Mouse (Mus musculus) cerebellum, postnatal 10 days (tissue): ENCODE data around the gene Plpp3.

ENCODE experiments used
- DNase-seq, 2 experiments: peaks; one replicate each; pipeline ENCODE4 v3.0.0; 2021; ENCODE audit warnings: mixed read lengths in 2 of 2

Gene Plpp3

DNA sequence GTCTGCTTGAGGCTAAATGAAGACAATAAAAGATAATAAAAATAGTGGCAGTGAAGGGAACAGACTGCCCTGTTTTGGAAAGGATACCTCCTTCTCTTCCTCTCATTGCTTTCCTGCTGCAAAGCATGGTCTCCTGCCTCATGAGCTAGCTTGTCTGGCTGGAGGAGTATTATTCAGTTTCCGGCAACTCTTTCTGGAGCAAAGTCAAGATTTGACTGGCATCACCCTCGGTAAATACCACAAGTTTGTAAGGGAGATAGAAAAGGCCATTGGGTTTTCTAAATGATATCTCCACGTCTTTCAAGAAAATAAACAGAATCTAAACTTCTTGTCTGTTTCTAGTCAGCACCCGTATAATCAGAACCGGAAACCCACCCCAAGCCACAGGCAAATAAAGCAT is 34.4 kb downstream of the Plpp3 start:
- no peak for DNase-seq

DNA sequence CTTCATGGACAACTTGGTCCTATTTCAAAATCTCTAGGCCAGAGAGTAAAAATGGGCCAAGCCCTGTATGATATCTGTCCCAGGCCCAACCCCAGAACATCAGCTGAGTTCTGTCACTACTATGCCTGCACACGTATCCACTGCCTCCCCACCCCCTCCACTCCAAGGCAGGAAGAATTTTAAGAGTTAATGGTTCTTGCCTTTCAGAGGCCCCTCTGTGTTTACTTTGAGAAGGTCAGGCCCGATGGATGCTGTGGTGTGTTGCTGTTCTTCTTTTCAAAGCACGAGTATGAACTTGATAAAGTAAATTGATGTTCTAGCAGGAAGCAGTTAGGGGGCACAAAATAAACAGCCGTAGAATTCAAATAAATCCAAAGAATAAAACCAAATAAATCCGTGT is 35.5 kb downstream of the Plpp3 start:
- no peak for DNase-seq

DNA sequence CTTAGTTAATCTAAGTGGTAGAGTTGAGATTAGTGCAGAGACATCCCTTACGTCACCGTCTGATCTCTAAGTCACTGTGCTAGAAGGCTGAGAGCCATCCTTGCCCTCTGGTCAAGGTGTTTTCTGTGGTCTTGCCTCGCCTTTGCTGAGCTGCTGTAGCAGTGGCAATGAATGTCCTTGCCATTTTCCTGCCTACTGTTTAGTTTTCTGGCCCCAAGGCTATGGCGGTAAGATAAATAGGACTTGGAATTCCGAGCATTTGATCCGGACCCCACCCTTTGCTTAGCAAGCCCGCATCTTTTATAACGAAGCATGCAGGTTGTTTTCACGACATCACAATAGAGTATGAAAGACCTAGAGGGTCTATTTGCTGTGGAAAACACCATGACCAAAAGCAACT is 38.1 kb downstream of the Plpp3 start:
- no peak for DNase-seq

DNA sequence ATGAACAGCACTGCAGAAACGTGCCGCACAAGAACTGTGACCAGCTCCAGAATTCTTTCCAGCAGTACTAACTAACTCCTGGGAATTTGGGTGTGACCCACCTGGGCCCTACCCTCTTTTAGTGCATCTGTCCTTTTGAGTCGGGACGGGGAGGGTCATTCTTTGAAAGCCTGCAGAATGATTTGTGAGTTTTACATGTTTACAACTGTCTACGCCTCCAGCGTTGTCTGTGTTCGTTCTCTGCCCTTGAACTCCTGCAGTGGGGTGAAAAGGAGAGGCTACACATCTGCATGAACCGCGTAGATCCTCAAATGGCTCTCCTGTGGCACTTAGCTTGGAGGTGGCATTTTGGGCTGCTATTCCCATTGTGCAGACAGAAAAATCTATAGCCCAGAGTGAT is 39.0 kb downstream of the Plpp3 start:
- DNase-seq: no peak

DNA sequence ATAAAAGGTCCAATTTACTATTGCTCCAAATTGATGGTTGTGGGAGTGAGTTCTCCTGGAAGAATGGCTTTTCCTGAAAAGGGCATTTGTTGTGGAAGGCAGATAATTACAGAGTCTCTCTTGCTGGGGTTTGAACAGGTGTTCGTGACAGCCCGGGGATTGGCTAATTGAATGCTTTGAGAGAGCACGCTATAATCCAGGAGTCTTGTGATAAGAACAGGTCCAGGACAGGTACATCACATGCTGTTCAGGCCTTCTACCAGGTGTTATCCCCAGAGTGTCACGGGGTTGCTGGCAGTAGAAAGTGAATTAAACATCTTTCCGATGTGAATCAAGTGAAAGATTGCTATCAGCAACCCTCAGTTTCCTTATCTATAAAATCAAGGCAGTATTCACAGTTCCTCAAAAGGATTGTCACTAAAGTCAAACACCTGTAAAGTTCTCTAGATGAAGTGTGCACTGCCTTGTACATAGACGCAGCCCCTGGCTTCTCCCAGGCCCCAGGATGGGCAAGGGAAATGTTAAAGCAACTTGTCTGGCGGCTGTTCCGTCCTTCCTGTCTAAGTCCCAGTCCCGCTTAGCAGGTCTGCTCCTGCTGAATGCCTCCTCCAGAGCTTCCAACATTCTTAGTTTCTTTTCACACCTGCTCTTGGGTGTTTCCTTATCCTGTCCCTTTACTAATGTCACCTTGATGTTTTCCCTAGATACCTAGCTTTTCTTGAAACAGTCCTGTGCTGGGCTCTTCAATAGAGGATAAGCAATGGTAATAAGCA is 40.0 kb downstream of the Plpp3 start:
- no peak for DNase-seq

DNA sequence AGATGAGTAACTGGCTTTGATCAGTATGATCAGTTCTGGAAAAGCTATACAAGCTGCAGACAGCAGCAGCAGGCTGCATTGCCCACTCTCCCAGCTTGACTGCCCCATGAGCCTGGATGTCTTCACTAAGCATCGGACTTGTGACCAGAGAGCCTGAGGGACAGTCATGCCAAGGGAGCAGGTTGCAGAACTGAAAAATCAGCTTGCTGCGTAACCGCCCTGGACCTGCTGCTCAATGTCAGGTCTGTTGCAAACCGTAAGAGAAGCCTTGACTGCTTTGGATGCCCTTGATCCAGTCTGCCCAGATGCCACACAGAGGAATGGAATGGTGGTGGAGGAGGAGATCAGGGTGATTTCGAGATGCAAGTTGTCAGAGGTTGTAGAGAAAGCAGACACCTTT is 41.5 kb downstream of the Plpp3 start:
- DNase-seq: peak; percentile 61 to 63

DNA sequence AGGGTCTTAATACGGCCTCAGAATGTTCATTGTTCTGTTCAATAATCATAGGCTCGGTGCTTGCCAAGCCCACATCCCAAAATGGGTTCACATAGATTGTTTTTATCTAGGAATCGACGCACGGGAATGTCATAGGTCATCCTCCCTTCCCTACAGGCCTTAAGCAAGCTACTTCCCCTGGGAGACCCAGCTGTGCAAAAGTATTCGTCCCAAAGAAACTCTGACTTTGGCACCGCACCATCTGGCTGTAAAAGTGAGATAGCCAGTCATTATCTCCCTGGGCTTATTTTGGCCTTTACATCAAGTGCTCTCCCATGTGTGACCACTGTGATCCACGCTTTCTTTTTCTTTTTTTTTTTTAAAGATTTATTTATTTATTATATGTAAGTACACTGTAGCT is 42.2 kb downstream of the Plpp3 start:
- no peak for DNase-seq

DNA sequence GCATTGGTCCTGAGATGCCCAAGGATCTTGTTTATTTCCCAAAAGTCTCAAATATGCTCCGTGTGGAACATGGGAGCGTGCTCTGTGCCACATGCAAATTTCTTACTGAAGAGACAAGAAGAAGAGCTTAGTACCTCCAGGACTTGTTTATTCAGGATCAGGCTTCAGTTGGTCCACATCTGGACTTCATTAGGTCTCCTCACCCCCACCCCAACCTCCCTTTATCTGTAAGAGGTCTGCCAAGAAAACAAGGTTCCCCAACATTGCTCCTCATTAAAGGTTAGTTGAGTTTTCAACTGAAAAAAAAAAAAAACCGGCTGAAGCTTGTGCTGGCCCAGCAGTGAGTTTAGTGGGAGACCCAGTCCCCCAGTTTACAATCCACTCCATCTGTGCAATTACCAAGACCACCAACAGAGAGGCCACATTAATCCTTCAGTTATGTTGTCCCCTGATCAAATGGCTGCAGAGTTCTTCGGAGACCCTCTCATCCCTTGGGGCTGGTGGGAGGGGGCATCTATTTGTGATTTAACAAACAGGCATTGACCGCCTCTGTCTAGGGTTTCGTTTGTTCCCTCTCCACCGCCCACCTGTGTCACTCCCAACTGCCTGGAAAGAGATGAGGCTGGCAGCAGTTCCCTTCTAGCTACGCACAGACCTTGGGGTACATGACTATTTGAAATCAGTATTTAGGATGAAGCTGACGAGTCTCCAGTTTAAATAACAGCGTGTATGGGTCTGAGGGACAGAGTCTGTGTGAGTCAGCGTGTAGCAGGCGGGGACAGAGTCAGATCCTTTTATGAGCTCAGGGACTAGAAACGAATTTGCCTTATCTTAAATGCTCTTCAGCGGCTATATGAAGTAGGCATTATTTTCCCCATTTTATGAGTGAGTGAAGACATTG is 43.7 kb downstream of the Plpp3 start:
- DNase-seq: no peak

DNA sequence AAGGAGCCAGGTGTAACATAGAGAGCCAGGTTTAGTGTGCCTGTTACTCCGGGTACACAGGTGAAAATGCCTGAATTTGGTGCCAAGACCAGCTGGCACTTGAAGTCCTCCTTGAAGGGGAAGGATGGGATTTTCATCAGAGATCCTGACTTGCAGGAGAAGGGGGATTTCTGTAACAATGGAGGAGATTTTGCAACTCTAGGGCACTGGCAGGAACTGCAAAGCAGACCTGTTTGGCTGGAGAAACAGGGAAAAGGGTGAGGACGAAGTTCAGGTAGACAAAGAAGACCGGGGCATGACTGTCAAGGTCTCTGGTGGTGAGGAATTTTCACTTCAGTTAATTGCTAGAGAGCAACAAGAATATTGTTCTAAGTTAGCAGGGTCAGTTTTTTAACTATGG is 45.3 kb downstream of the Plpp3 start:
- no peak for DNase-seq

DNA sequence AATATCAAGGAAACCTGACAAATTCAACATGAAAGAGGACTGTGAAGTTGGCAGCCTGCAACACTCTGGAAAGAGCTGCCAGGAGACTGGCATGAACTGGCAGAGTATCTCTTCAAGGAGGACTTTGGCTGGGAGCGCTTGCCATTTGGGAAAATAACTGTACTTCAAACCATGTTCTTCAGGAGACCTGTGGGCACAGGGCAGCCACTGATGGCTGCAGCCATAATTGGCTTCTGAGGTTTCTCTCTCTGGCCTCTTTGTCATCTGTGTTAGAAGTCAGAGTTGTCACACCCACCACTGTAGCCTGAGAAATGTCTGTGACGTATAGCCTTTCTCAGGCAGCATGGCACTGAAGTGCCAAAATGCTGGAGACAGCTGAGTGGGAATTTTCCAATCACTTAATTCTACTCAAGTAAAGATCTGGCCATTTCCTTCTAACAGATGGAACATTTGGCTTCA is 46.2 kb downstream of the Plpp3 start:
- peak; percentile 87 to 89 for DNase-seq

DNA sequence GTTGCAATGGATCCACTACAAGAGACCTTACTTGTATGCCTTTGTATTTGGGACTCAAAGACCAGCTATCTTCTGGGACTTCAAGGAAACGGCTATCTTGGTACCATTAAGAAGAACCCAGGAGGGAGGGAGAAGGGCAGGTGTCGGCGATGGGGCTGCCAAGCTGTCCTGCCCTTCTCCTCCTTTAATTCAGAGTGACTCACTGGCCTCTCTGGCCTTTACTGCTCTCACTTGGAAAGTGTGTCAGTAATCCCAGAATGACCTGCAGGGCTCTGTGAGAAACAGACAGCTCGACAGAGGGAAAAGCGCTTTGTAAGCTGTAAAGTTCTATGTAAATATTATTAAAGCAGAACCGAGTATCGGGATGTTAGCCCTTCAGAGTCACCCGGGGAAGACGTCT is 46.9 kb downstream of the Plpp3 start:
- no peak for DNase-seq

DNA sequence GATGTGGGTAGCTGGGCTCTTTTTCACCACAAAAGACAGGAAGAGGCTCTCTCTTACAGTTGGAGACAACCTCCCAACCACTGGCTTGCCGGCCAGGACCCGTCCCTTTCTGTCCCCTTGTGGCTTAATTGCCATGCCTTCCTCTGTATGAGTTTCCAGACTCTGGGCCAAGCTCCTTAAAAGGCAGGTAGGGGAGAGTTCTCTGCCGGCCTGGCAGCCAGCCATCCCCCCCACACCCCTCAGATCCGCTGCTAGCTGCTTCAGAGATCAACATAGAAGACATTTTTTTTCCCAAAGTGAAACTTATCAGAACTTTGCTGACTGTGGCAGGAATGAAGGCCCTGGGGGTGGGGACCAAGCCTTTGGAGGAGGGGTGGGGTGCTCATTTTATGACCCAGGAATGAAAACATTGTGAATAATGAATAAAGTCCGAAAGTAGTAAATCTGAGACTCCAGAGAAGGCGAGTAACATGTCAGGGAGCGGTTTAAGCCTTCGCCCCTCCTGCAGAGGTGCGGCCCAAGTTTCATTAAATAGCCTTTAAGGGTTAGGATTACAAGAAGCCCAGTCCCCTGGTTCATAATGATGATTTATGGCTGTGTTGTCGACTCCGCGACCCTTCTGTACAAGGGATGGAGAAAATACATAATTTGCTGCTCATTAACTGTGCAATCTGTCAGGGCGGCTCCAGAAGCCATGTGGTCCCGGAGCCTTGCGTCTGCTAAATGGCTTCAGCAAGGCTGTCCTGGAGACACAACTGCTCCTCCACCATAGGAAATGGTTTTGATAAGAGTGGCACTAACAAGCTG is 48.1 kb downstream of the Plpp3 start:
- DNase-seq: peak; percentile 27 to 34

DNA sequence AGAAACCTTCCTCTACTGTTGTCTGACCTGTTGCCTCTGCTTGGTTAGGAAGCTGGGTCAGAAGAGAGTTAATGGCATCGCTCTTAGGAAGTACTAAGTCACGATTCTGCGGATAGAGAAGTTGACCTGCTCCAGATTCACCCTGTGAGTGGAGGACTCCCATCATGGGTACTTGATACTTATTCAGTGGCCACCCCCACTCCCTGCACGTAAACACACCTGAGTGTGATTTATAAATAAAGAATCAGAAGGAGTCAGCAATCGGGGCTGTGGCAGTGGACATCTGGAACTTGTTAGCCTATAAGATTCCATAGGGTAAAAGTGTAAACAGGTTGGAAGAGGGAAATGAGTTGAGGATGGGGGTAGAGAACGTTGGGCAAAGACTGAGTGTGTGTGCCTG is 49.0 kb downstream of the Plpp3 start:
- DNase-seq: no peak

DNA sequence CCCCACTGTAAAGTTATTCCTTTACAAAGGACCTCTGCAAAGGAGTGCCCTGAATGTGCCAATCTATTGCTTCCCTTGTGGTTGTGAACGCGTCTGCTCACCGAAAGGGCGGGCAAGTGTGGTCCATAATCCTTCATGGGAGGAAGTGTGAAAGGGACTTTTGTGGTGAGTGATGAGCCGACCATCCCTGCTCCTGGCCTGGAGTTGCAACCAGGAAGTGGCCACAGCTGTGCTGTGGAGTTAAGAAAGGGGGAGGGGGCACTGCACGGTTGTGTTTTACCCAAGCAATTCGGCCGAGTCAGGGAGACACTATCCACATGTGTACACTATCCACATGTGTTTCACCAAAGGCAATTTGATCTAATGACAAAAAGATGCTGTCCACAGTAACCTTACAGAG is 49.8 kb downstream of the Plpp3 start:
- no peak for DNase-seq

DNA sequence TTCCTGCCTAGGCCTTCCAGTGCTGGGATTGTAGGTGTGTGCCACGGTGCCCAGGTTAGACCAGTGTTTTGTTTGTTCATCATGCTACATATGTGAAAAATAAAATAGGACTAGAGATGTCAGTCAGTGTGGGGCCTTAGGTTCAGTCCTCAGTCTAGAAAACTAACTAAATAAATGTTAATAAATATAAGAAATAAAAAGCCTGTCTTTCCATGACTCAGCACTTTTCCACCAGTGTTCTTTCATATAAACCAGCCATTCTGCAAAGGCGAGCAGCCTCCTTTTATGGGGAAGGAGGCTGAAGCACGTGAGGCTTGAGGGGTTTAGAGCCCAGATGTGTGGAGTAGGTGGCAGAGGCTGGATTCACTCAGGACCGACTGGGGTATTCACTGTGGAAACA is 50.5 kb downstream of the Plpp3 start:
- no peak for DNase-seq

DNA sequence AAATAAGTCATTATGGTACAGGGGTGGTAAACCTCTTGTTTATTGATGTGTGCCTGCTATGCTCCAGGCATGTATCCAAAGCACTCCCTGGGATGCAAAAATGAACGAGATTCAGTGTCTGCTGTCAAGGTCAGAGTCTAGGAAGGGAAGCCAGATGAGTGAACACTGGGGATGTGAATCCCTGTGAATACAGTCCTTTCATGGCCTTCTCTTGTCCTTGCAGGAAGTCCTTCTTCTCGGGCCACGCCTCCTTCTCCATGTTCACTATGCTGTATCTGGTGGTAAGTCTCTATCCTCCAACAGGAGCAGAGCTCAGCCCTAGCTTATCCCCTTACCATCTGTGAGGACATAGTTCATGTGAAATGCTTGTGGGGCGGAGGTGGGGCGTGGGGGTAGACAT is 51.8 kb downstream of the Plpp3 start:
- no peak for DNase-seq

DNA sequence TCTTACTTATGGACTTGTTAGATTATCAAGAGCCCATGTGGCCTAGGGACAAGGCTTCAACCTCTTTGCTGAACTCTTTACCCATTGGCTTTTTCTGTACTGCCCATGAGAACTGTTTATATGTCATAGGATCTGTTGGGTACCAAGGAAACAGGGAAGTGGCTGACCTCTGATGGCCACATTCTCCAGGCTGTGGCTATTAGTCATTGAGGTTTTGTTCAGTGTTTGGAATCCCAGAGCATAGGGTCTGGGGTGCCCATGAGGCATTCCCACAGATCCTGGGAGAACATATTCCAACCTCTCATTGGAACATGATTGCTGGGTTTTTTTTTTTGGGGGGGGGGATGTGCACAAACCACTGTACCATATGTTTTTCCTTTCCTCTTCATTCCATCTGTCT is 56.2 kb downstream of the Plpp3 start:
- no peak for DNase-seq

DNA sequence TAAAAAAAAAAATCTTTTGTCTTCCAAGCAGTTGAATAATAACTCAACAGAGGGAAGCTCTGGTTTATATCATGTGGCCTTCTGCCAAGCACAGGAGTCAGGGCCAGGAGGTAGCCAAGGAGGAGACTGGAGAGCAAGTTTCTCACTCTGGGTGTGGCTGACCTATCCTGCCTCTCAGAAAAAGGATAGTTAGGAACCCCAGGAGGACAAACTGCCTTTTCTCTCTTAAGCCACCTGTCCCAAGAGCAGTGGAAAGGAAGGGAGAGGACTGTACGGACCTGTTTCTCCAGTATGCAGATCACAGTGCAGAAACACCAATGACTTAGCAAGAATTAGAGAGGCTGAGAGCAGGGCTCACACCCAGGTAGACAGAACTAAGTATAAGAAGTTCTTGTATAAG is 57.3 kb downstream of the Plpp3 start:
- peak in 1 of 2 experiments; percentile 28 for DNase-seq

DNA sequence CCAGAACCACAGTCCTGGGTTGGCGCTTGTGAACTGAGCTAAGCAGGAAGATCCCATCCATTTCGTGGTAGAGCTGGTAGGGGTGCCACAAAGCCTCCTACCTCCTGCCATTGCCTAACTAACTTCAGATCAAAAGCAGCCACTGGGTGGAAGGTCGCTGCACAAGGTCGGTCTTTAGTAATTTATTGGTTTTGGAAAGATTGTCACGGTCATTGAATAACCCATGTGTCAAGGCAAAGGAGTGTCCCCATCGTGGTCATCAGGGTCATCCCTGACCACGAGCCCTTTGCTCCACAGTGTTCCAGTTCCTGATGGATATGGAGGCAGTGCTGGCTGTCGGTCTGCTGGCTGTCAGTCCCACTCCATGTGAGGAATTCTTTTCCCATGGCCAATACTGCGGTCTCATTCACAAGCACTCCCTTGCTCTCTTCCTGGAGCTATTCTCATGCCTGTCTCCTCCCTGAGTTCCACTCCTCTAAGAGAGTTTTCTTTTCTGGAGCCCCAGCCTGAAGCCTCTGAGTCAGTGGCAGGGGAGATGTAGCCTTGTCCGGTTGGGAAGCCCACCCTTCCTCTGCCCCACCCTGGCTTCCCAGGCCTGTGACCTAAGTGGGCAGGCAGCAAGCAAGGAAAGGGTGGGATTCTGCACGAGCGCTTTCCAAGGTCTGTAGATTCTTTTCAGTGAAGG is 58.7 kb downstream of the Plpp3 start:
- DNase-seq: no peak

DNA sequence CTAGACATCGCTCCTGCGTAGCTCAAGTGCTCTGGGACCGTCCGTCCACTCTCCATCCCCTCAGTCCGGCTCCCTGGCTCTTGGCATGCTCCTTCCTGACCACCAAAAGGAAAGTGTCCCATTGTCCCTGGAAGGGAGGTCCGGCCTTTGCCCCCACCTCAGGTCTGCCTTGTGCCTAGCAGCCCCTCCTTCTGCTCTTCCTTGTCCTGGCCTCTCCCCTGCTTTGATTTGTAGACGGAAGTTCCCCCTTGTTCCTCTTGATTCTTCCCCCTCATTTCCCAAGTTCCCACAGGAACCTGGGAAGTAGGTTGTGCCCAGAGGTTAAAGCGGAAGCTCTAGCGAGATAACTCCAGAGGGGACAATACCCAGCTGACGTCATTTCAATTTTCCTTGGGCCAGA is 61.1 kb downstream of the Plpp3 start:
- DNase-seq: no peak

DNA sequence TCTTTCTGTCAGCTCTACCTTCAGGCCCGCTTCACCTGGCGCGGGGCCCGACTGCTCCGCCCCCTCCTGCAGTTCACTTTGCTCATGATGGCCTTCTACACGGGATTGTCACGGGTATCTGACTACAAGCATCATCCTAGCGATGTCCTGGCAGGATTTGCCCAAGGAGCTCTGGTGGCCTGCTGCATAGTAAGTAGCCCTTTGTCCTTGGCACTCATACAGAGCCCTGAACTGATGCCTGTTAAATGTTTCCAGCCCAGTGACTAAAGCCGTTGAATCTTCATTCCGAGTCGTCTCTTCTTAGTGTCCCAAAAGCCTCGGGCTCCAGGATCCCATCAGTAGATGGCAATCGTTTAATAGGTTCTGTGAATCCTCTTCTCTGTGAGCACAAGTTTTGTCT is 62.2 kb downstream of the Plpp3 start:
- peak; percentile 61 to 69 for DNase-seq

DNA sequence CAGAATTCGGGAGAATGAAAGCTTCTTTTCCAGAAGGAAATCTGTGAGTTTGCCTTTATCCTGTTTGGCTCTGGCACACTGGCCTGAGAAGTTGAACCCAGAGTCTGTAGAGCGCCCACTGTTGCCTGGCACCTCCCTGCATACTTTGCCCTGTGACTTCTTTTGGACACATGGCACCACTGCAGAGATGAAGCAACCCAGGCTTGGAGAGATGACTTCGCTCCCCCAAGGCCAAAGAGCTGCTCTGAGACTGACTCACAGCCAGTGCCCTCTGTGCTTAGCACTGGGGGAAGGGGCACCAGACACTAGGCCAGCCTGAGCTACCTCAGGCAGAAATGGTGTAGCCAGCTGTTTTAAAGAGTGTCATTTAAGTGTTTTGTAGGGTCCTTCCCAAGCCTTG is 63.7 kb downstream of the Plpp3 start:
- DNase-seq: no peak
